Mouse (Mus musculus): ENCODE measurements around the gene Mapk13. TPM values are rescaled to one million over a fixed set of nuclear protein-coding genes. Genes with fewer than 3 reads are reported as not detected.
A peak's percentile ranks its signal among the peaks of the same experiment; 100 is the strongest.
"Not testable (repeated sequence)": the region's sequence is repeated elsewhere in the genome, so short reads cannot be mapped to it uniquely, and the experiment has no call there.

Mapk13 gene
- total RNA-seq (2021): 1 to 10 TPM; 1.6 to 1.7 TPM
- long read RNA-seq, experiment 1, partial matches to known transcripts: 0 of 1 reads
- long read RNA-seq, experiment 1, other reads (novel, unspliced or antisense): 0 of 1 reads
- long read RNA-seq, experiment 2, partial matches to known transcripts: 0 of 1 reads
- long read RNA-seq, experiment 2, other reads (novel, unspliced or antisense): 1 of 1 reads

- no peak for DNase-seq (ENCODE audit: extremely low spot score in 1 of 2, low spot score in 2 of 2)
- intact Hi-C loops (cut with DNase I): no loop called here
- Histone ChIP-seq H3K27ac (no peak within 1 kb of the TSS), H3K4me3 (peak within 1 kb of the TSS; percentile 26)
- no peak for TF ChIP-seq CTCF (IDR thresholded peaks at IDR 0.05)
Observed at GRCm38 (mm10) chr17:28769121-28769874, at the start of gene Mapk13. TSS of gene Mapk13 (plus strand) at chr17:28769297.

GRCm38 (mm10) chr17:28725783-28726182, 43.3 kb upstream of the Mapk13 start, which contains the start of gene AC170998.1:
TSS of gene AC170998.1 (plus strand) at chr17:28726083.
- Histone ChIP-seq H3K4me3 (no peak within 1 kb of the TSS), H3K27ac (no peak within 1 kb of the TSS)
- intact Hi-C loops (cut with DNase I): no loop called here
- no peak for TF ChIP-seq CTCF (IDR thresholded peaks at IDR 0.05)
- DNase-seq (ENCODE audit: extremely low spot score in 1 of 2, low spot score in 2 of 2): no peak

- intact Hi-C loops (cut with DNase I); H3K27ac ChIP-seq; DNase-seq (ENCODE audit: extremely low spot score in 1 of 2, low spot score in 2 of 2); H3K4me3 ChIP-seq: not testable (repeated sequence)
Observed at GRCm38 (mm10) chr17:28727511-28727910, 41.6 kb upstream of the Mapk13 start.

DNA sequence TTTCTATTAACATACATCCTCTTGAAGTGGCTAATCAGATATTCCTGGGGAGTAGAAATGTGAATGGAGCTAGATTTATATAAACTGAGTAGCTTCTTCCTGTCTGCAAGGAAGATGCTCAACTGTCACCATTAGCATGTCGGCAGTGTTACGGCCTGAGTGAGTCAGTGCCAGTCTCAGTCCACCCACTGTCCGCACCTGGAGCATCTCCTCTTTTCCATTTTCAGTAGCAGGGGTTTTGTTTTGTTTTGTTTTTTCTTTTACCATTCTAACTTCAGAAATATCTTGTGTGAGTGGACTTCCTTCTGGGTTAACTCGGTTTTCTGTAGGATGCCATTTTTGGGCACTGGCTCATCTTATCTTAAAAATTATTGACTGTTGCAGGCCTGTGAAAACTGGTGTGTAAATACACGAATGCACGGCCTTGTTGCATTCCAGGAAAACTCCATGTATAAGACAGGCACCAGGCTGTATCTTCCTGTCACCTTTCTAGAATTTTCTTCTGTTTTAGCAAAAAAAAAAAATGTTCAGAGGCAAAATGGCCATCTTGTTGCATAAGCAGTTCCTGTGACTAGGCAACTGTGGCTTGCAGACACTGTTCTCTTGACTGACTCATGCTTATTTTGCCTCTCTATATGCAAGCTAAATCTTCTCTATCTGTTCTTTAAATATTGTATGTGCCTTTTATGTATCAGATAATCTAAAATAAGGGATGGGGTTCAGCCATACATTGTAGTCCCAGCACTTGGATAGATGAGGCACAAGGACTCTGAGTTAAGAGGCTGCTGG, 33.6 kb upstream of the Mapk13 start:
- no peak overlapping the region for H3K4me3 ChIP-seq
- intact Hi-C loops (cut with DNase I): loop anchor here (5.0 kb wide), 1 partner anchor 43 kb away; the partner anchor contains the start of genes Mapk14 and Slc26a8
- TF ChIP-seq CTCF (IDR thresholded peaks at IDR 0.05): no peak
- H3K27ac ChIP-seq: peak overlapping the region; percentile 83
- DNase-seq (ENCODE audit: extremely low spot score in 1 of 2, low spot score in 2 of 2): no peak

DNA sequence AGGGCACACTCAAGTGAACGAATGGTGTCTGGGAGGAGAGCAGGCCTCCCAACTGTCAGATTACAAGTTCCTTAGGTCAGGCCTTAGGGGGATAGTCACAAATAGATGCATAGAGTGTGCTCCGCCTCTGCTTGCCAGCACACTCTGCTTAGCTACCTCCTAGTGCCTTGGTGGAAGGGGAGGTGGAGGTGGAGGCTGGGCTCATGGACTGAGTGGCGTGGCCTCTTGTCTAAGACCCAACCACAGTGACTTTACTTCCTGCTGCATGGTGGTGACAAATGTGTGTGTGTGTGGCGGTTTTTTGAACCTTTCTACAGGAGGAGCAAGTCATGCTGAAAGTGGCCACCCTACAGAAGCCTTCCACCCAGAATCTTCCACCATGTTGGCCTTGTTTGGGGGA, 32.6 kb upstream of the Mapk13 start:
- TF ChIP-seq CTCF (IDR thresholded peaks at IDR 0.05): no peak
- intact Hi-C loops (cut with DNase I): loop anchor here (5.0 kb wide), 1 partner anchor 44 kb away; the partner anchor contains the start of genes Mapk14 and Slc26a8
- no peak for DNase-seq (ENCODE audit: extremely low spot score in 1 of 2, low spot score in 2 of 2)
- H3K27ac ChIP-seq: peak overlapping the region; percentile 83
- no peak overlapping the region for H3K4me3 ChIP-seq

GRCm38 (mm10) chr17:28737973-28738372, 31.1 kb upstream of the Mapk13 start:
- H3K27ac ChIP-seq: no peak overlapping the region
- no peak overlapping the region for H3K4me3 ChIP-seq
- TF ChIP-seq CTCF (IDR thresholded peaks at IDR 0.05): no peak
- intact Hi-C loops (cut with DNase I): loop anchor here (5.0 kb wide), 1 partner anchor 46 kb away; the partner anchor contains the start of genes Mapk14 and Slc26a8
- no peak for DNase-seq (ENCODE audit: extremely low spot score in 1 of 2, low spot score in 2 of 2)

DNA sequence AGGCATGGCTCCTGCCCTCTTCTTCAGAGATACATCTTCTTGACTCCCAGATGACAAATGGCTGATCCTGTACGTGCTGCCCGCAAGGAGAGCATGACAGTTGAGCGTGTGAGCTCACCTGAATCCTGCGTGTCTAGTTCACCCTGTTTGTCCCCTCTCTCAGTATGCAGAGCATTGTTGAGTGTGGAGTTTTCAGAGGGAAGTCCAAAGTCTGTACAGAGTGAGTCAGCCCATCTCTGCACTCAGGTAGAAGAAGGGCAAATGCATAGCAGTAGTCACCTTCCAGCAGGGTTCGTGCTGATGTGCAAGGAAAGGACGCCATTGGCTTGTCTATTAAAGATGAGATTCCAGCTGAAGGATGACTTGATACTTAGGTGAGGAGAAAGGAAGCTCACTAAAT, 29.9 kb upstream of the Mapk13 start:
- DNase-seq (ENCODE audit: extremely low spot score in 1 of 2, low spot score in 2 of 2): no peak
- intact Hi-C loops (cut with DNase I): loop anchor here (5.0 kb wide), 1 partner anchor 47 kb away; the partner anchor contains the start of genes Mapk14 and Slc26a8
- no peak overlapping the region for H3K4me3 ChIP-seq
- no peak overlapping the region for H3K27ac ChIP-seq
- no peak for TF ChIP-seq CTCF (IDR thresholded peaks at IDR 0.05)

DNA sequence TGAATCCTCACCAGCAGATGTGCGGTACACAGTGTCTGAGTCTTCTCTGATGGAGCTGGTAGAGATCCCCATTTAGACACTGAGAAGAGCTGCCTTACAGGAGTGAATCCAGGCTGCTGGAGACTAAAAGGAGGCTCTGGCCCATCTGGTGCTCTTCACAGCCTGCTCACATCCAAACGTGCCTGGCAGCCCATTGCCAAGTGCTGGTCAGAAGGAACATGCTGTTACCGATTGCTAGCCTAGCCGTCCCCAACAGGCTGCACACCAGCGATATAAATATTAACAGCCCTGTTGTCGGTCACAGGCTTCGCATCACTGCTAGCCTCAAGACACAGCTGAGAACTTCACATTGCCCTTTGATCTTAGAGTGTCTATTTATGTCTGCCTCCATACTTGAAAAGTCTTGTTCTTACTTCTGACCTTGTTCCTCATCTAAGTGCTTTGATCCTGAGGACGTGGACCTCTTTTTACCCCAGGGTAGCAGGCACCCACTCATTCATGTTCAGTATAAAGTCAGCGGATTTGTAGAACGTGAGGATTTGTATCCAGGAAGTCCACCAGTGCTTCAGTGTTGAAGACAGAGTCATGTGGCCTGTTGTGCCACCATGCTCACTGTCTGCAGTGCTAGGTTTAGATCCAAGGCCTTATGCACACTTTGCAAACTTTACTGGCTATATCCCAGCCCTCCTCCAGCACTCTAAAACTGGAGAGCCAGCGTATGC, 25.8 kb upstream of the Mapk13 start:
- intact Hi-C loops (cut with DNase I): no loop called here
- peak in 1 of 2 experiments; percentile 58 for DNase-seq (ENCODE audit: extremely low spot score in 1 of 2, low spot score in 2 of 2)
- no peak for TF ChIP-seq CTCF (IDR thresholded peaks at IDR 0.05)
- Histone ChIP-seq H3K4me3 (no peak overlapping the region), H3K27ac (peak overlapping the region; percentile 75)

GRCm38 (mm10) chr17:28743916-28744315, 25.2 kb upstream of the Mapk13 start:
- no peak for DNase-seq (ENCODE audit: extremely low spot score in 1 of 2, low spot score in 2 of 2)
- intact Hi-C loops (cut with DNase I): no loop called here
- peak; percentile 16; the same call in 1 of the 2 replicates for TF ChIP-seq CTCF (IDR thresholded peaks at IDR 0.05)
- Histone ChIP-seq H3K27ac (peak overlapping the region; percentile 42), H3K4me3 (no peak overlapping the region)

GRCm38 (mm10) chr17:28745773-28746172, 23.3 kb upstream of the Mapk13 start:
- DNase-seq (ENCODE audit: extremely low spot score in 1 of 2, low spot score in 2 of 2): no peak
- no peak for TF ChIP-seq CTCF (IDR thresholded peaks at IDR 0.05)
- Histone ChIP-seq H3K4me3 (no peak overlapping the region), H3K27ac (peak overlapping the region; percentile 69)
- intact Hi-C loops (cut with DNase I): loop anchor here (2.0 kb wide), 1 partner anchor 55 kb away; the partner anchor contains the start of genes Mapk14 and Slc26a8

DNA sequence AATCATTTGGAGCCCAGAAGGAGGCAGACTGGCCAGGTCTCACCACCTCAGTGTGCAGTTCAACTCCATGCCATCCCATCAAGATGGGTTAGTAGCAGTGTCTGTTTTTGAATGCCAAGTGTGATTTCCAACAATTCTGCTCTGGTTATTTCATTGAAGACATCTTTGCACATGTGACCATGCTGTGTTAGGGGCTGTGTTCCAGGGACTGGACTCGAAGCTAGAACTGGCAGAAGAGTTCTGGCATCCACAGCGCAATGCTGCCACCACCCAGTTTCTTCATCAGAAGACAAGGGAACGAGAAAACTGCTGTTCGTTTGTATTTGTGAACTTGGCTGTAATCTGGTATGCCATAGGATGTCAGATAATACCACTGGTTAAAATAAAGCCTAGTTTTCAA, 21.1 kb upstream of the Mapk13 start:
- Histone ChIP-seq H3K27ac (no peak overlapping the region), H3K4me3 (no peak overlapping the region)
- intact Hi-C loops (cut with DNase I): no loop called here
- TF ChIP-seq CTCF (IDR thresholded peaks at IDR 0.05): no peak
- no peak for DNase-seq (ENCODE audit: extremely low spot score in 1 of 2, low spot score in 2 of 2)

All from left cerebral cortex, adult 2 months (tissue).